11 mouse cellular contexts compared by ENCODE assay signal in genomic region chr7:73424705-73425104, GRCm38 (mm10). TPM values are rescaled to one million over a fixed set of nuclear protein-coding genes. Genes with fewer than 3 reads are reported as not detected.
A peak's percentile ranks its signal among the peaks of the same experiment; 100 is the strongest.
DNase-seq lines count a peak whose midpoint lies in the region; ATAC-seq lines count a peak whose summit lies in the region.
"Had no signal": no experiment of that assay in that cellular context is flagged by ENCODE, and none has a peak within 500 bp of the region (broad histone marks: within the 10 kb centered on the region; RNA-seq: fewer than 3 reads in every experiment).

No protein-coding gene starts in this region.

- H3K9ac ChIP-seq in heart, embryonic 14.5 days (ENCODE audit: low read length): no peak overlapping the region
- H3K9ac ChIP-seq in intestine, embryonic 15.5 days: no peak overlapping the region
- no peak overlapping the region for H3K9ac ChIP-seq in liver, embryonic 11.5 days (ENCODE audit: low read depth, low read length)

- peak overlapping the region; percentile 14 to 41; a peak in 1 of 4 replicates for H3K27ac ChIP-seq in heart, embryonic 14.5 days (replicated peaks in 1 of 2; ENCODE audit: control insufficient read depth in 1 of 2, insufficient read depth in 1 of 2, low read depth in 2 of 2, low read length in 2 of 2)
- peak overlapping the region; percentile 79 for H3K27ac ChIP-seq in midbrain, embryonic 10.5 days (replicated peaks)
- no peak overlapping the region for H3K27ac ChIP-seq in intestine, embryonic 15.5 days
- H3K27ac ChIP-seq in liver, embryonic 11.5 days (ENCODE audit: low read depth, low read length): no peak overlapping the region

- H3K4me1 ChIP-seq in heart, embryonic 14.5 days (ENCODE audit: control insufficient read depth in 2 of 2, insufficient read depth in 2 of 2, low read length in 2 of 2): peaks cover 20 to 29% of the 10 kb centered on the region in 2 experiments
- H3K4me1 ChIP-seq in midbrain, embryonic 10.5 days: peaks cover 56% of the 10 kb centered on the region
- 0 out of 2 replicates have a peak, but pooled peaks cover 5% of the 10 kb centered on the region for H3K4me1 ChIP-seq in intestine, embryonic 15.5 days (replicated peaks)
- no peaks in the 10 kb centered on the region; the same call in 1 of the 2 replicates for H3K4me1 ChIP-seq in liver, embryonic 11.5 days (replicated peaks; ENCODE audit: control insufficient read depth, insufficient read depth, low read length)

- no peak overlapping the region for H3K4me2 ChIP-seq in heart, embryonic 14.5 days (ENCODE audit: low read length)
- no peak overlapping the region for H3K4me2 ChIP-seq in intestine, embryonic 15.5 days (replicated peaks)
- H3K4me2 ChIP-seq in liver, embryonic 11.5 days: no peak overlapping the region

- no peaks in the 10 kb centered on the region for H3K9me3 ChIP-seq in heart, embryonic 14.5 days (ENCODE audit: control insufficient read depth, low read length)
- H3K9me3 ChIP-seq in midbrain, embryonic 10.5 days (replicated peaks): no peaks in the 10 kb centered on the region
- H3K9me3 ChIP-seq in intestine, embryonic 15.5 days: no peaks in the 10 kb centered on the region
- no peaks in the 10 kb centered on the region for H3K9me3 ChIP-seq in liver, embryonic 11.5 days (ENCODE audit: control insufficient read depth, low read length)

- WGBS in heart, embryonic 14.5 days: 59% methylated on average over 3 of the region's 3 CpGs
- WGBS in midbrain, embryonic 10.5 days: 74% methylated on average over 3 of the region's 3 CpGs
- WGBS in intestine, embryonic 15.5 days: 60% methylated on average over 3 of the region's 3 CpGs
- 70% methylated on average over 3 of the region's 3 CpGs for WGBS in liver, embryonic 11.5 days

- no peak for ATAC-seq in heart, embryonic 14.5 days (ENCODE audit: insufficient number of reproducible peaks, insufficient read depth, low FRiP score, low read depth)
- ATAC-seq in intestine, embryonic 15.5 days: no peak
- no peak for ATAC-seq in megakaryocyte-erythroid progenitor cell, adult 5-6 weeks (replicated peaks; ENCODE audit: low FRiP score, low TSS enrichment, poor library complexity, severe bottlenecking)
- ATAC-seq in liver, embryonic 11.5 days (replicated peaks; ENCODE audit: low FRiP score): no peak

- peak; percentile 29 for DNase-seq in kidney, adult 11 months
- no peak for DNase-seq in kidney, postnatal 14 days
- DNase-seq in cerebellum, adult 9-11 months: peak; percentile 55
- no peak for DNase-seq in midbrain, embryonic 10.5 days (ENCODE audit: low spot score)
- DNase-seq in liver, embryonic 11.5 days (ENCODE audit: low spot score): no peak
- DNase-seq: adrenal gland, postnatal 10 days; thymus, adult 2 months had no signal

- H3K4me3 ChIP-seq in heart, embryonic 14.5 days (ENCODE audit: control insufficient read depth in 1 of 2, insufficient read depth in 1 of 2, low read depth in 1 of 2, low read length in 2 of 2): no peak overlapping the region
- no peak overlapping the region for H3K4me3 ChIP-seq in midbrain, embryonic 10.5 days
- H3K4me3 ChIP-seq in intestine, embryonic 15.5 days (replicated peaks): no peak overlapping the region
- H3K4me3 ChIP-seq in liver, embryonic 11.5 days (ENCODE audit: low read depth, low read length): no peak overlapping the region

- H3K27me3 ChIP-seq in heart, embryonic 14.5 days (ENCODE audit: control insufficient read depth, insufficient read depth, low read length): no peaks in the 10 kb centered on the region
- H3K27me3 ChIP-seq in midbrain, embryonic 10.5 days (ENCODE audit: low read depth, poor library complexity, severe bottlenecking): no peaks in the 10 kb centered on the region
- H3K27me3 ChIP-seq in intestine, embryonic 15.5 days (replicated peaks): no peaks in the 10 kb centered on the region
- H3K27me3 ChIP-seq in liver, embryonic 11.5 days (replicated peaks; ENCODE audit: control insufficient read depth, insufficient read depth, low read length): no peaks in the 10 kb centered on the region
- H3K27me3 ChIP-seq: CH12.LX had no signal

- H3K36me3 ChIP-seq in heart, embryonic 14.5 days (ENCODE audit: control insufficient read depth, insufficient read depth, low read length): peaks cover 40% of the 10 kb centered on the region
- H3K36me3 ChIP-seq in midbrain, embryonic 10.5 days: peaks cover 55% of the 10 kb centered on the region
- H3K36me3 ChIP-seq in intestine, embryonic 15.5 days: peaks cover 16% of the 10 kb centered on the region
- H3K36me3 ChIP-seq in liver, embryonic 11.5 days (ENCODE audit: control insufficient read depth, insufficient read depth, low read length): peaks cover 28% of the 10 kb centered on the region

RNA-seq across cellular contexts. Expression of gene Rgma, which starts 49.4 kb away (rescaled TPM):
- polyA plus RNA-seq in heart, embryonic 14.5 days (2014; fragmentation: Nextera tagmentation; extraction: Ambion mirVana): 3.1 and 3.2 TPM in 2 replicates
- polyA plus RNA-seq in midbrain, embryonic 10.5 days (2016; fragmentation: Nextera tagmentation; extraction: Ambion mirVana): 51.2 and 65.4 TPM in 2 replicates
- 7.4 TPM in 2 replicates for polyA plus RNA-seq in intestine, embryonic 15.5 days (2015; fragmentation: Nextera tagmentation; extraction: Ambion mirVana)
- not detected in 2 replicates for total RNA-seq in megakaryocyte-erythroid progenitor cell, adult 5-6 weeks (2014; fragmentation: Nextera tagmentation)
- not detected in 2 replicates for total RNA-seq in megakaryocyte-erythroid progenitor cell, adult 5-6 weeks (2017)
- 2.8 and 3.0 TPM in 2 replicates for polyA plus RNA-seq in liver, embryonic 11.5 days (2014; fragmentation: Nextera tagmentation; extraction: Ambion mirVana)

Comparison
In these comparisons a context has a peak if more than half of its experiments do, and no peak if none do; other contexts are left out.
1. DNase-seq: peak in kidney, adult 11 months (single experiment) and cerebellum, adult 9-11 months (single experiment); none in kidney, postnatal 14 days (single experiment), midbrain, embryonic 10.5 days (single experiment) and liver, embryonic 11.5 days (single experiment).
2. H3K27ac ChIP-seq: peak in heart, embryonic 14.5 days (2 of 2) and midbrain, embryonic 10.5 days (single experiment); none in intestine, embryonic 15.5 days (single experiment) and liver, embryonic 11.5 days (single experiment).